Mouse (Mus musculus) midbrain, embryonic 14.5 days (tissue): ENCODE results near the gene Zbtb45. TPM values are rescaled to one million over a fixed set of nuclear protein-coding genes. Genes with fewer than 3 reads are reported as not detected.

Experiments used
- ATAC-seq: fragments of 200-750 bp; cut with Nextera tagmentation; 2 replicates; pipeline ENCODE4 v1.8.0; 2017; ENCODE audit warnings: moderate number of reproducible peaks, moderate library complexity; ENCODE audit not compliant: low FRiP score, low TSS enrichment
- DNase-seq: peaks from one replicate; pipeline ENCODE4 v3.0.0-alpha.2; 2015
- H3K27ac ChIP-seq: fragments of 300-500 bp; sonication (generic); replicated peaks from 2 replicates; pipeline ENCODE4 v1.5.1; 2014; ENCODE audit warnings: mild to moderate bottlenecking, low read depth, low read length, moderate library complexity
- H3K27me3 ChIP-seq: fragments of 300-500 bp; sonication (generic); 2 replicates; pipeline ENCODE4 v1.6.1; 2014; ENCODE audit warnings: low read length, control low read depth, mixed read lengths; ENCODE audit not compliant: control insufficient read depth, insufficient read depth
- H3K36me3 ChIP-seq: fragments of 300-500 bp; sonication (generic); 2 replicates; pipeline ENCODE4 v1.6.1; 2014; ENCODE audit warnings: low read length, control low read depth; ENCODE audit not compliant: control insufficient read depth, insufficient read depth
- H3K4me1 ChIP-seq: fragments of 300-500 bp; sonication (generic); 2 replicates; pipeline ENCODE4 v1.6.1; 2014; ENCODE audit warnings: mild to moderate bottlenecking, antibody characterized with exemption, low read length, control low read depth; ENCODE audit not compliant: control insufficient read depth, insufficient read depth
- H3K4me2 ChIP-seq: fragments of 300-500 bp; sonication (generic); 2 replicates; pipeline ENCODE4 v1.6.1; 2014; ENCODE audit warnings: mild to moderate bottlenecking, low read length, moderate library complexity
- H3K4me3 ChIP-seq: fragments of 300-500 bp; sonication (generic); replicated peaks from 2 replicates; pipeline ENCODE4 v1.5.1; 2014; ENCODE audit warnings: low read depth, low read length
- H3K9ac ChIP-seq: fragments of 300-500 bp; sonication (generic); replicated peaks from 2 replicates; pipeline ENCODE4 v1.6.1; 2014; ENCODE audit warnings: mild to moderate bottlenecking, low read length, moderate library complexity
- H3K9me3 ChIP-seq: fragments of 300-500 bp; sonication (generic); 2 replicates; pipeline ENCODE4 v1.6.1; 2016; ENCODE audit warnings: low read length, control low read depth, mixed read lengths; ENCODE audit not compliant: control insufficient read depth
- WGBS: fragments of 180-500 bp; shearing (Covaris S2); extraction: QIAGEN DNeasy Blood & Tissue Kit; methylation state at CpG from one replicate; pipeline ENCODE4 v1.1.7; 2014; 5-methylcytosine and 5-hydroxymethylcytosine counted together
- polyA plus RNA-seq: library from polyadenylated mRNA; unstranded; fragments of >200 nt; fragmentation: Nextera tagmentation; extraction: Ambion mirVana; gene quantifications from 2 replicates; pipeline ENCODE4 v1.2.1, GENCODE M21; 2014

Gene Zbtb45
- polyA plus RNA-seq, 1 experiment from 2014 or later, result 42.5 TPM

DNA sequence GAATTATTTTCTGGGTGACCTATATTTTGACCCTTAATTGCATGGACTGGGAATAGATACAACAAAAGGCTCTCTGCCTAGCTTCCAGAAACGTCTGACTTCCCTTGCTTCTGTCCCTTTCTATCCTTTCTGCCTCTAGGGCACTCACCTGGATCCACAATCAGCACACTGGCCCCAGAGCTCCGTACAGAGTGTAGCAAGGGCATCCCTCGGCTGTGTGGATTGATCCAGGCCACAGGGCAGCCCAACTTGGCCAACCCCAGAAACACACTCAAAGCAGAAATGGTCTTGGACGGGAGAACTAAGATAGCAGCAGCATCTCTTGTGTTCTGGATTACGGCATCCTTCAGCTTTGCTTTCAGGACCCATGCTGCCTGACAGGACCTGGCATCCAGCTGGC is 12.6 kb downstream of the Zbtb45 start:
- Histone ChIP-seq H3K36me3 (no peaks in the 10 kb centered on the region), H3K9ac (no peak overlapping the region), H3K4me3 (no peak overlapping the region), H3K4me2 (no peak overlapping the region), H3K27ac (no peak overlapping the region), H3K4me1 (no peaks in the 10 kb centered on the region), H3K9me3 (no peaks in the 10 kb centered on the region), H3K27me3 (no peaks in the 10 kb centered on the region)
- 72% methylated on average over 5 of the region's 5 CpGs for WGBS
- DNase-seq (no peak), ATAC-seq (no peak)

DNA sequence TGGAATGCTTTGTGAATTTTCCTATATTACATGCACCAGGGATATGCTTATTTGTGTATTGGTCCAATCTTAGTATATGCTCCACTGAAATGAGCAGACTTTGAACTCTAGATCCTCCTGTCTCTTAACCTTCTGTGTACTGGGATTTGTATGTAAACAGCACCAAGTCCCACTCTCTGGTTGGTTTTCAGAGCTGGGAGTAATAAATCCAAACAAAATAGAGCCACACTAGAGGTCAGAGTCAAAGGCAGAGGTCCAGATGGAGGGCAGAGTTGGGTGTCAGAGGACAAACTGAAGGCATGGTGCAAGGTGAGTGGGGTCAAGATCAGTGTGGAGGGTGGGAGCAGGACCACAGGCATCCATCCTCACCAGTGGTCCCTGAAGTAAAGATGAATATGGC is 14.0 kb downstream of the Zbtb45 start:
- H3K27ac ChIP-seq, result no peak overlapping the region
- no peaks in the 10 kb centered on the region for H3K27me3 ChIP-seq
- H3K36me3 ChIP-seq, result no peaks in the 10 kb centered on the region
- H3K4me3 ChIP-seq, result no peak overlapping the region
- no peak for DNase-seq
- H3K9ac ChIP-seq, result no peak overlapping the region
- no peaks in the 10 kb centered on the region for H3K4me1 ChIP-seq
- H3K4me2 ChIP-seq, result no peak overlapping the region
- no peak for ATAC-seq
- H3K9me3 ChIP-seq, result no peaks in the 10 kb centered on the region

DNA sequence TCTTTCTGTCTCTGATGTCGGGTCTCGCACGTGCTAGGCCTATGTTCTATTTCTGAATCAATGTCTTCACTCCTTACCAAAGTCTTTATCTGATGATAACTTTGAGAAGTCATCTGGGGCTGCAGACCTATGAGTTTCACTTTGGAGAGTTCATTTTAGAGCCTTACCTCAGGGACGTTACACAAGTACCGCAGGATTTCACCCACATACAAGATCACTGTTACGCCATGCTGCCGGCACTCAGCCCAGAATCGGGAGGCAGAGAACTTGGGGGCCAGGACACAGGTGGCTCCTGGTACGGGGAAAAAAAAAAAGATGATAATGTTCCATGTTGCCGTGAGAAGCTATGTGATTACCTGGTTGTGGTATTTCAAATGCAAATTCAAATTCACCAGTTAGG is 16.7 kb downstream of the Zbtb45 start:
- Histone ChIP-seq H3K9me3 (no peaks in the 10 kb centered on the region), H3K4me3 (no peak overlapping the region), H3K27me3 (no peaks in the 10 kb centered on the region), H3K36me3 (no peaks in the 10 kb centered on the region), H3K4me2 (no peak overlapping the region), H3K4me1 (no peaks in the 10 kb centered on the region), H3K9ac (no peak overlapping the region), H3K27ac (no peak overlapping the region)
- 94% methylated on average over 10 of the region's 10 CpGs for WGBS
- DNase-seq (no peak), ATAC-seq (no peak)

DNA sequence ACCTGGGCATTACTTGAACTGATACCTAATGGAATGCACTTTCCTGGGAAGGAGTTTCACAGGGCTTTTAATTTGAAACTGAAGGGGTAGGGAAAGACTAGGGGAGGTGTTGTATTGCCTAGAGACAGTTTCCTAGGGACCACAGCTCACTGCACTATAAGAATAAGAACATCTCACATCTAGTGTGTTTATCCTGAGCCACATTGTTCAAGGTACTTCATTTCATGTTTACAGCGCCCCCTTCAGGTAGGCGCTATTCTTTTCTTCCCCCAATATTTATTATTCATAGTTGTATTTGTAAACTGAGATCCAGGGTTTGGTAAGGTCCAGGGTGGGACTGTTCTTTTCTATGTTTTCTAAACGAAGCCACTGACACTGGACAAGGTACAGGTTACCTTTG is 17.6 kb downstream of the Zbtb45 start:
- WGBS, result 12% methylated on average over 3 of the region's 3 CpGs
- H3K9me3 ChIP-seq, result no peaks in the 10 kb centered on the region
- no peak overlapping the region for H3K9ac ChIP-seq
- ATAC-seq, result no peak
- H3K27ac ChIP-seq, result no peak overlapping the region
- H3K4me2 ChIP-seq, result no peak overlapping the region
- no peaks in the 10 kb centered on the region for H3K36me3 ChIP-seq
- no peaks in the 10 kb centered on the region for H3K4me1 ChIP-seq
- no peaks in the 10 kb centered on the region for H3K27me3 ChIP-seq
- H3K4me3 ChIP-seq, result no peak overlapping the region
- DNase-seq, result no peak

DNA sequence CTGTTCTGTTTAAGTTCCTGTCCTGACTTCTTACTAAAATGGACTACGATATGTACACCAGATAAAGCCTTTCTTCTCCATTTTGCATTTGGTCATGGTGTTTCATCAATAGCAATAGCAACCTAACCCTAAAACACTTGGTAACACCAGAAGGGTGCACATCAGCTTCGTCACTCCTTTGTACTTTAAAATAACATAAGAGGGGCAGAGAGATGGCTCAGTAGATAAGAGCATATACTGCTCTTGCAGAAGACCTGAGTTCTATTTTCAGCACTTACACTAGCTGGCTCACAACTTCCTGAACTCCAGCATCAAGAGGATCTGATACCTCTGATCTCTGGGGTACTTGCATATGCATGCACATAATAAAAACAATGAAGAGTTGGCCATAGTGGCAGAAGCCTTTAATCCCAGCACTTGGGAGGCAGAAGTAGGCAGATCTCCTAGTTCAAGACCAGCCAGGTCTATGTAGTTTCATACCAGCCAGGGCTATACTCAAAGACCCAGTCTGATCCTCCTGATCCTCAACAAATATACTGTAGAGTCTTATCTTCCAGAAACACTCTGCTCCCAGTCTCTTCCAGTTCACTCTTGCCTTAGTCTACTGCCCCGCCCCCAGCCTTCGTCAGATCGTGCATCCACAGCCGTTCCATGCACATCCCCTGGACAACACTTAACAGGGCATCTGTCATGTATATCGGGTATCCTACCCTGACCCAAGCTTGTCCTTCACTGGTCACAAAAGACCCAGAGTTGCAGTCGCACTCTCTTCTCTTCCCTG is 22.2 kb downstream of the Zbtb45 start:
- Histone ChIP-seq H3K36me3 (no peaks in the 10 kb centered on the region), H3K27ac (no peak overlapping the region), H3K9ac (no peak overlapping the region), H3K4me1 (no peaks in the 10 kb centered on the region), H3K4me2 (no peak overlapping the region), H3K27me3 (no peaks in the 10 kb centered on the region), H3K4me3 (no peak overlapping the region), H3K9me3 (no peaks in the 10 kb centered on the region)
- WGBS, result 87% methylated on average over 8 of the region's 8 CpGs
- ATAC-seq (no peak), DNase-seq (no peak)

DNA sequence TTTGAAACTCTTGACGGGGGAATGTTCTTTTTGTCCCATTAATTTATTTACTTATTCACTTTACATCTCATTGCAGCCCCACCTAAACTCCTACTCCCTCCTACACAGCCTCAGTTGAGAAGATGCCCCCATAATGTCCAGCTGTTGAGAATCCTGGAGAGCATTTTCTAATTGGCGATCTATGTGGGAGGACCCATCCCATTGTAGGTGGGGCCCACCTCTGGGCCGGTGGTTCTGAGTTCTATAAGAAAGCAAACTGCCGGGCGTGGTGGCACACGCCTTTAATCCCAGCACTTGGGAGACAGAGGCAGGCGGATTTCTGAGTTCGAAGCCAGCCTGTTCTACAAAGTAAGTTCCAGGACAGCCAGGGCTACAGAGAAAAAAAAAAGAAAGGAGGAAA is 22.9 kb downstream of the Zbtb45 start:
- Histone ChIP-seq H3K36me3 (peaks cover 7% of the 10 kb centered on the region; the same call in 1 of the 2 replicates), H3K4me2 (no peak overlapping the region), H3K4me3 (no peak overlapping the region), H3K9me3 (no peaks in the 10 kb centered on the region), H3K4me1 (no peaks in the 10 kb centered on the region), H3K9ac (no peak overlapping the region), H3K27ac (no peak overlapping the region), H3K27me3 (no peaks in the 10 kb centered on the region)
- 89% methylated on average over 8 of the region's 8 CpGs for WGBS
- ATAC-seq (no peak), DNase-seq (no peak)

DNA sequence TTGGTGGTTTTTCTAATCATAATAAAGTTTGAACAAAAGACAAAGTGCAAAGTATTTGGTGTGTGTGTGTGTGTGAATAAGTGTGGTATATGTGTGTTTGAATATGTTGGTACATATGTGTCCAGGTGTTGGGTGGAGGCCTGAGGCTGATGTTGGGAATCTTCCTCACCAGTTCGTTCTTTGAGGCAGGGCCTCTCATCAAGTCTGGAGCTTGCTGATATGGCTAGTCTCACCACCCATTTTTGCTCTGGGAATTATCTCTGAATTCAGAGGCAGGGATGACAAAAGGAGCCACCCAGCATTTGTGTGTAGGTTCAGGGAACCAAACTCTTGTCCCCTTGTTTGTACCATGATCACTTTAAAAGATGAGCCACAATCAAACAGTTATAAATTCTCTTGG is 24.1 kb downstream of the Zbtb45 start:
- H3K27me3 ChIP-seq, result no peaks in the 10 kb centered on the region
- H3K9me3 ChIP-seq, result no peaks in the 10 kb centered on the region
- H3K4me2 ChIP-seq, result no peak overlapping the region
- ATAC-seq (no peak), DNase-seq (no peak)
- no peak overlapping the region for H3K4me3 ChIP-seq
- H3K4me1 ChIP-seq, result no peaks in the 10 kb centered on the region
- H3K9ac ChIP-seq, result no peak overlapping the region
- H3K36me3 ChIP-seq, result peaks cover 8% of the 10 kb centered on the region; the same call in 1 of the 2 replicates
- no peak overlapping the region for H3K27ac ChIP-seq
- WGBS, result 95% methylated on average over 1 of the region's 1 CpGs

GRCm38 (mm10) chr7:12980291-12980690 is 29.5 kb downstream of the Zbtb45 start:
- DNase-seq (no peak), ATAC-seq (no peak)
- Histone ChIP-seq H3K9me3 (no peaks in the 10 kb centered on the region), H3K4me2 (no peak overlapping the region), H3K27ac (no peak overlapping the region), H3K36me3 (peaks cover 8% of the 10 kb centered on the region; the same call in 1 of the 2 replicates), H3K4me3 (no peak overlapping the region), H3K4me1 (peaks cover 11% of the 10 kb centered on the region), H3K9ac (no peak overlapping the region), H3K27me3 (no peaks in the 10 kb centered on the region)
- 95% methylated on average over 7 of the region's 7 CpGs for WGBS

DNA sequence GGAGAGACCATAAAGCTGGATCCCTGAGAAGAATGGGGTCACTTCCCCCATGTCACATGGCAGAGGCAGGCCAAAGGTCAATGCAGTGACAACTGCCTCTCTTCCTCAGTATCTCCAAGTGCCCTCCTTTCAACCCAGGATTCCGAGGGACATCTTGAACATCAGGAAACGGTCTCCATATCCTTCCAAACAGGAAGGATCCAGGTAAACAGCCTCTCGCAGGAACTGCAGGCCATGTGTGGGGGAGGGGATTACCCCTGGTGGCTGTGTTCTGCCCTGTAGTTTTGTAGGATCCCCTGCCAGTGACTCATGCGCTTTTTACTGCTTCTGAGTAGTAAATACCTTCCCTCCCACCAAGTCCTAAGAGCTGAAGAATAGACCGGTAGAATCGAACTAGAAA is 30.1 kb downstream of the Zbtb45 start:
- ATAC-seq, result no peak
- no peak for DNase-seq
- Histone ChIP-seq H3K4me3 (no peak overlapping the region), H3K9me3 (no peaks in the 10 kb centered on the region), H3K27me3 (no peaks in the 10 kb centered on the region), H3K36me3 (peaks cover 8% of the 10 kb centered on the region; the same call in 1 of the 2 replicates), H3K27ac (no peak overlapping the region), H3K4me2 (no peak overlapping the region), H3K9ac (no peak overlapping the region), H3K4me1 (peaks cover 11% of the 10 kb centered on the region)
- 86% methylated on average over 6 of the region's 6 CpGs for WGBS
